Mouse (Mus musculus) neural tube, embryonic 14.5 days (tissue): ENCODE results near the gene Col9a1. TPM values are rescaled to one million over a fixed set of nuclear protein-coding genes. Genes with fewer than 3 reads are reported as not detected.
A peak's percentile ranks its signal among the peaks of the same experiment; 100 is the strongest.

ENCODE experiments used
- ATAC-seq: fragments of 200-750 bp; cut with Nextera tagmentation; 2 replicates; pipeline ENCODE4 v1.8.0; 2017; ENCODE audit warnings: low read depth, mild to moderate bottlenecking, moderate TSS enrichment, moderate library complexity
- H3K27ac ChIP-seq: fragments of 300-500 bp; sonication (generic); 2 replicates; pipeline ENCODE4 v1.5.1; 2014; ENCODE audit warnings: low read depth, mild to moderate bottlenecking, control low read depth, low read length, moderate library complexity, mixed read lengths
- H3K27me3 ChIP-seq: fragments of 300-500 bp; sonication (generic); 2 replicates; pipeline ENCODE4 v1.6.1; 2014; ENCODE audit warnings: low read length; ENCODE audit not compliant: control insufficient read depth, insufficient read depth
- H3K36me3 ChIP-seq: fragments of 300-500 bp; sonication (generic); 2 replicates; pipeline ENCODE4 v1.6.1; 2014; ENCODE audit warnings: low read length, mixed read lengths; ENCODE audit not compliant: control insufficient read depth, insufficient read depth
- H3K4me1 ChIP-seq: fragments of 300-500 bp; sonication (generic); 2 replicates; pipeline ENCODE4 v1.6.1; 2014; ENCODE audit warnings: low read length; ENCODE audit not compliant: control insufficient read depth, insufficient read depth
- H3K4me2 ChIP-seq: fragments of 300-500 bp; sonication (generic); 2 replicates; pipeline ENCODE4 v1.6.1; 2014; ENCODE audit warnings: mild to moderate bottlenecking, low read depth, low read length, control low read depth
- H3K4me3 ChIP-seq: fragments of 300-500 bp; sonication (generic); 2 replicates; pipeline ENCODE4 v1.5.1; 2014; ENCODE audit warnings: low read depth, low read length, control low read depth, mixed read lengths
- H3K9ac ChIP-seq: fragments of 300-500 bp; sonication (generic); replicated peaks from 2 replicates; pipeline ENCODE4 v1.6.1; 2014; ENCODE audit warnings: low read depth, mild to moderate bottlenecking, control low read depth, low read length, mixed read lengths
- H3K9me3 ChIP-seq: fragments of 300-500 bp; sonication (generic); 2 replicates; pipeline ENCODE4 v1.6.1; 2016; ENCODE audit warnings: low read length; ENCODE audit not compliant: control insufficient read depth
- WGBS: fragments of 180-500 bp; shearing (Covaris S2); extraction: QIAGEN DNeasy Blood & Tissue Kit; methylation state at CpG from one replicate; pipeline ENCODE4 v1.1.7; 2014; 5-methylcytosine and 5-hydroxymethylcytosine counted together
- polyA plus RNA-seq: library from polyadenylated mRNA; unstranded; fragments of >200 nt; fragmentation: Nextera tagmentation; extraction: Ambion mirVana; gene quantifications from 2 replicates; pipeline ENCODE4 v1.2.1, GENCODE M21; 2014

Col9a1 gene
- polyA plus RNA-seq, 1 experiment from 2014 or later = 0.72 TPM

- Histone ChIP-seq H3K4me2 (no peak overlapping the region), H3K4me3 (no peak overlapping the region), H3K36me3 (no peaks in the 10 kb centered on the region), H3K9ac (no peak overlapping the region), H3K9me3 (no peaks in the 10 kb centered on the region), H3K27ac (no peak overlapping the region), H3K4me1 (no peaks in the 10 kb centered on the region), H3K27me3 (no peaks in the 10 kb centered on the region)
- WGBS = 6% methylated on average over 4 of the region's 4 CpGs
- ATAC-seq = peak; percentile 78
Observed at GRCm38 (mm10) chr1:24171205-24171866, 6.1 kb upstream of the Col9a1 start.

GRCm38 (mm10) chr1:24171898-24172297 lies 5.5 kb upstream of the Col9a1 start:
- Histone ChIP-seq H3K9ac (no peak overlapping the region), H3K36me3 (no peaks in the 10 kb centered on the region), H3K9me3 (no peaks in the 10 kb centered on the region), H3K4me1 (no peaks in the 10 kb centered on the region), H3K27me3 (no peaks in the 10 kb centered on the region), H3K4me2 (no peak overlapping the region), H3K27ac (no peak overlapping the region), H3K4me3 (no peak overlapping the region)
- 67% methylated on average over 1 of the region's 1 CpGs for WGBS
- ATAC-seq = peak; percentile 40; the same call in 1 of the 2 replicates

GRCm38 (mm10) chr1:24172656-24173055 lies 4.8 kb upstream of the Col9a1 start:
- WGBS = 37% methylated on average over 3 of the region's 3 CpGs
- no peaks in the 10 kb centered on the region for H3K27me3 ChIP-seq
- no peak overlapping the region for H3K4me2 ChIP-seq
- H3K27ac ChIP-seq = no peak overlapping the region
- H3K4me3 ChIP-seq = no peak overlapping the region
- no peaks in the 10 kb centered on the region for H3K36me3 ChIP-seq
- no peak overlapping the region for H3K9ac ChIP-seq
- H3K4me1 ChIP-seq = no peaks in the 10 kb centered on the region
- ATAC-seq = no peak
- no peaks in the 10 kb centered on the region for H3K9me3 ChIP-seq

- no peaks in the 10 kb centered on the region for H3K9me3 ChIP-seq
- H3K36me3 ChIP-seq = no peaks in the 10 kb centered on the region
- 86% methylated on average over 3 of the region's 3 CpGs for WGBS
- no peak overlapping the region for H3K9ac ChIP-seq
- no peaks in the 10 kb centered on the region for H3K27me3 ChIP-seq
- no peak for ATAC-seq
- no peak overlapping the region for H3K4me2 ChIP-seq
- no peak overlapping the region for H3K27ac ChIP-seq
- no peak overlapping the region for H3K4me3 ChIP-seq
- no peaks in the 10 kb centered on the region for H3K4me1 ChIP-seq
Observed at GRCm38 (mm10) chr1:24175761-24176160, 1.6 kb upstream of the Col9a1 start.

- Histone ChIP-seq H3K36me3 (no peaks in the 10 kb centered on the region), H3K27ac (no peak overlapping the region), H3K4me3 (no peak overlapping the region), H3K9ac (no peak overlapping the region), H3K9me3 (no peaks in the 10 kb centered on the region), H3K4me1 (no peaks in the 10 kb centered on the region), H3K4me2 (no peak overlapping the region), H3K27me3 (no peaks in the 10 kb centered on the region)
- ATAC-seq = no peak
- WGBS = 87% methylated on average over 2 of the region's 2 CpGs
Observed at GRCm38 (mm10) chr1:24179856-24180255, 2.4 kb downstream of the Col9a1 start.

GRCm38 (mm10) chr1:24184981-24185380 lies 7.6 kb downstream of the Col9a1 start:
- Histone ChIP-seq H3K9me3 (no peaks in the 10 kb centered on the region), H3K36me3 (no peaks in the 10 kb centered on the region), H3K4me1 (no peaks in the 10 kb centered on the region), H3K27ac (no peak overlapping the region), H3K9ac (no peak overlapping the region), H3K4me2 (no peak overlapping the region), H3K4me3 (no peak overlapping the region), H3K27me3 (no peaks in the 10 kb centered on the region)
- no peak for ATAC-seq
- 69% methylated on average over 11 of the region's 11 CpGs for WGBS

- no peak overlapping the region for H3K4me2 ChIP-seq
- H3K9me3 ChIP-seq = no peaks in the 10 kb centered on the region
- no peak overlapping the region for H3K9ac ChIP-seq
- no peaks in the 10 kb centered on the region for H3K27me3 ChIP-seq
- no peak overlapping the region for H3K4me3 ChIP-seq
- 88% methylated on average over 11 of the region's 11 CpGs for WGBS
- no peak overlapping the region for H3K27ac ChIP-seq
- no peaks in the 10 kb centered on the region for H3K36me3 ChIP-seq
- no peaks in the 10 kb centered on the region for H3K4me1 ChIP-seq
- no peak for ATAC-seq
Observed at GRCm38 (mm10) chr1:24186964-24187363, 9.6 kb downstream of the Col9a1 start.

- H3K27me3 ChIP-seq = no peaks in the 10 kb centered on the region
- no peak overlapping the region for H3K9ac ChIP-seq
- H3K36me3 ChIP-seq = no peaks in the 10 kb centered on the region
- WGBS = 64% methylated on average over 4 of the region's 4 CpGs
- no peaks in the 10 kb centered on the region for H3K4me1 ChIP-seq
- H3K27ac ChIP-seq = no peak overlapping the region
- ATAC-seq = no peak
- no peaks in the 10 kb centered on the region for H3K9me3 ChIP-seq
- no peak overlapping the region for H3K4me2 ChIP-seq
- H3K4me3 ChIP-seq = no peak overlapping the region
Observed at GRCm38 (mm10) chr1:24191668-24192067, 14.3 kb downstream of the Col9a1 start.

- no peaks in the 10 kb centered on the region for H3K36me3 ChIP-seq
- H3K4me1 ChIP-seq = no peaks in the 10 kb centered on the region
- H3K9me3 ChIP-seq = no peaks in the 10 kb centered on the region
- H3K4me3 ChIP-seq = no peak overlapping the region
- no peak overlapping the region for H3K4me2 ChIP-seq
- no peak for ATAC-seq
- no peak overlapping the region for H3K9ac ChIP-seq
- H3K27me3 ChIP-seq = no peaks in the 10 kb centered on the region
- WGBS = 71% methylated on average over 4 of the region's 4 CpGs
- H3K27ac ChIP-seq = no peak overlapping the region
Observed at GRCm38 (mm10) chr1:24194111-24194510, 16.7 kb downstream of the Col9a1 start.
